Mouse (Mus musculus): ENCODE results near the gene Col25a1.

Col25a1 gene

DNA sequence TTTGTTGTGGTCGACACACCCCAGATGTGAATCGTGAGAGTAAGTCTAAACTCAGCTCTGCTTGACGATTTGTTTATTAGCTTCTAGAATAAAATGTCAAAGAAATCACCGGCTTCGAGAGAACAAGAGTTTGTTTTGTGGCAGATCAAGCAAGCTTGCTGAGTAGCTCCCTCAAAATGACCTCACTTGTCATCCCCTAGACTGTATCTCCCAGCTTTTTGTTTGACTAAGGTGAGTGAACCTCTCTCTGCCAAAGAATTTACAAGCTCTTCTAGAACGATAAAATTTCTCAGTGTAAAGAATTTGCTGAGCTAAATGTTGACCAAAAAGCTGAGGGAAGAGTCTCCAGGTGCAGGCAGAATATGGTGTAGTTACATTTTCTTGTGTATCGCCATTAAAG lies 125.3 kb downstream of the Col25a1 start:
- no peak for DNase-seq

DNA sequence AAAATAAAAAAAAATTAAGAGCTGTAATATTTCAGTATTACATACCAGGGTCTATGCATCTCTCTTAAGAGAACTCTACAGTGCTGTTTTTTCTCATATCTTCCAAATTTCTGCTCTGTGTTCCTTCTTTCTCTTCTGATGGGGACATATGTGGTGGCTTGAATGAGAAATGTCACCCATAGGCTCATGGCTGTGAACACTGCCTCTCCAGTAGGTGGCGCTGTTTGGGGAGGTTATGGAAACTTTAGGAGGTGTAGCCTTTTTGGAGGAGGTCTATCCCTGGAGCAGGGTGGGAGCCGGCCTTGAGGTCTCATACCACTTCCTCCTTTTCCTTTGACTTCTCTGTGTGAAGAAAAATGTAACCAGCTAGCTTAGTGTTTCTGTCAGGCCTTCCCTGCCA lies 128.4 kb downstream of the Col25a1 start:
- DNase-seq, result no peak

DNA sequence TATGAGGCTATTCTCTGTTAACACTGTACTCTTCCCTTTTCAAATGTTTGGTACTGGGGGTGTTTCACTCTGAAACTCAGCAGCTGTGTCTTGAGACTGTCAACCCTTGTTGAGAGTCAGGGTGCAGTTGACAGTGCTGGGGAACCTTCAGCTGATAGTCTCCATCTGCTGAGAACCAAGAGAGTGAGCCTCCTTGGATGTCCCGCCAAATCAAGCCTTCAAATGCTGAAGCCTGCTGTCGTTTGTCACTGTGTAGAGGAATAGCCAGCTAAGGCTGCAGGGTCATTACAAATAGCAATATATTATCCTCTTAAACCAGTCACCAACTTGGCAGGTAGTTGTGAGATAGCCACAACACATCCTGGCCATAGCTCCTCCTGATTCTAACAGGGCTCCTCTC lies 129.0 kb downstream of the Col25a1 start:
- DNase-seq, result no peak

DNA sequence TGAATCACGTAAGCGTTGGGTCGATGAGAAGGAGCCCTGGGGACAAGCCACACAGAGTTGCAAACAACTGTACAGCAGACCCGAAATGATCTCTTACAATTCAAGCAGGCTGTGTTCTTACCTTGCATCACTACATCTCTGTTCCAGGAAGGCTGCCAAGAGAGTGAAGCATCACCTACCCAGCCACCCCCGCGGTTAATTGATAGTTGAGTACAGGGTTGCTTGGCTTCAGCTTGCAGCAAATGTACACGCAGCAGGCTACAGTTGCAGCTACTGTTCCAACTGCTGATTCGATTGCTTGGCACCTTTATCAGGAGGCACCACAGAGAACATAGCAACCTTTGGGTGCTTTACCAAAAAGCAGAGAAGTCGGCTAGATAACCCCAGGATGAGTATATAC lies 133.8 kb downstream of the Col25a1 start:
- no peak for DNase-seq

DNA sequence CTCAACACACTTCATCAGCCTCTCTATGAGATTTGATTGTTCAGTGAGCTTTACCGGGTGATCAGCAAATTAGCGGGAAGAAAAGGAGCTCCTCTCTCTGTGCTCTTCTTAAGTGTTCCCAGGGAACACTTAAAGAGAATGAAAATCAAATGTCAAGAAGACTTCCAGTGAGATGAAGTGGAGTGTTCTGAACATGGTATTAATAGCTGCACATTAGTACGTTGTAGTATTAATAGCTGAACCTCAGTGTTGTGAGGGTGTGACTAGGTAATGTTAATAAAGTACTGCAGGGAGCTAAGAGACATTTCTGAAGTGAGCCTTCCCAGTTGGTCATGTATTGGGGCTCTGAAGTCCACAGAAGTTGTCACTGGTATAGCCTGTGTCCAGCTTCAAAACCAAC lies 139.2 kb downstream of the Col25a1 start:
- DNase-seq, result no peak

DNA sequence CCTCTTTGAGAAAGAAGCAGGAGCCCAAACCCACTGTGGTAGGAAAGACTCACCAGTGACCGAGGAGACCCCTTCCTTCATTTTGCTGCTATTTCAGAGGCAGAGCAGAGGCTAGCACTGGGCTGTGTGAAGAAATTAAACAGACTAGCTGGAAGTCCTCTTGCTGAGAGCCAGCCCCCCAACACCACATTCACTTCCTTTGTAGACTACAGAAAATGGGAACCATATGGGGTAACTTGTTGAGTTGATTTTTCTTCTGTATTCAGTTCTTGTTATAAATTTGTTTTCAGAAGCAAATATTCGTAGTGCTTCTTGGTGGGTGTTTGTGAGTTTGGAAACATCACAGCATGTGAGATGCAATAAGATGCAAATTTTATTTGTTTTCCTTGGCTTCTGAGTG lies 142.6 kb downstream of the Col25a1 start:
- no peak for DNase-seq

DNA sequence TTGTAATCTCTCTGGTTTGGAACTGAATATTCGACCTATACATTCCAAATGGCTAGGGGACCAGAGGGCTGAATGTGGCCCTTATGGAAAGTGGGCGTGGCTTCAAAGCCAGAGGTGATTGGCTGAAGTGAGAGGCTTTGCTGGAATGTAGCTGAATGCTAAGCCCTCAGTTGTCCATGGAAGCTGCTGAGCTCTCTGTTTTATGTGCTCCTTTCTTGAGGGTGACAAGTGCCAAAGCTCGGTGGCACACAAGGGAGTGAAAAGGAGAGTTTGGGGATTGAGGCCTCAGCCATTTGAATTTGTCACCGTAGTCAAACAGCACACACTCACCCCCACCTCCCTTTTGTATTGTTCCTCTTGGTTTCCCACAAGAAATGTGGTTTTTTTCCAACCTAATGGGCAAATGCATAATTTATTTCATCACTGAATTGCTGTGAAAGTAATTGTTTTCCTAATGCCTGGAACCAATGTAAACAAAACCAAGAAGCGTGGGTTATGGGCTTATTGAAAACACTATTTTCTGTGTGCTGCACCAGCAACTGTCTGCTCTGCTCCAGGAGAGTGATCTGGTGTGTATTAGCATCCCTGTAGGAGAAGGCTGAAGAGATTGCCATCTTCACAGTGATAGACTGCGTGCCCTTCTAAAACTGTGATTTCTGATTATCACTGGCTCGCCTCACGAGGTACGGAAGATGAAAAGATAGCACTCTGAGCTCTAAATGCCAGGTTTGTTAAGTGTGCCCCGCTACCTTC lies 147.2 kb downstream of the Col25a1 start:
- DNase-seq, result no peak

DNA sequence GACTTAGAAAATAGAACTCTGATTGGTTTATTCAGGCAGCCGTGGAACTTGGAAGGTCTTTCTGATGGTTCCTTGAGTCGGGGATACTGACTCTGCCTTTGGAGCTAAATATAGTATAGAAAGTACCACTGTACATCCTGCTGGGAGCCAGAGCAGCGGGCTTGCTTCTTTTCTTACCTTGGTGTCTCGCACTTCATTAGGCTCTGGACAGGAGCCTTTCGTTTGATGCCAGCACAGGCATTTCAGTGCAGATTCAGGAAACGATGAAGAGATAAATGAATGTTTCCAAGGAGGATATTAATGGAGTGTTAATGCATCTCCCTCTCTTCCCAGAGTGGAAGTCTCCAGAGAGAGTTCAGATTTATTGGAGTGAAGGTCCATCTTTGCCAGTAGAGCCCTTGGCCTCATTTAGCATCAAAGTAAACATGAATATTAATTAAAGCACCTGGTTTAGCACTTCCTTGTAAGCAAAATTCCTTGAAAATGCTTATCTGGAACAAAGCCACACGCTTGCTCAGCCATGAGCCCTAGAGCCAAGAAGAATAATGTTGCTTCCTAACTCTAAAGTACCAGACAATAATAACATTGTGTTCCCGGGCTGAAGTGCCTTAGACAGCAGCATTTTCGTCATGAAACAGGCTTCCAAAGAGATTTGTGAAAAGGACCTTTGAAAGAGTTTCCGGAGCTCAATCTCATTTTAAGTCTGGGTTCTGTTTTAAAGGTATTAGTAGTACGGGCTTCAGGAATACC lies 151.9 kb downstream of the Col25a1 start:
- no peak for DNase-seq

DNA sequence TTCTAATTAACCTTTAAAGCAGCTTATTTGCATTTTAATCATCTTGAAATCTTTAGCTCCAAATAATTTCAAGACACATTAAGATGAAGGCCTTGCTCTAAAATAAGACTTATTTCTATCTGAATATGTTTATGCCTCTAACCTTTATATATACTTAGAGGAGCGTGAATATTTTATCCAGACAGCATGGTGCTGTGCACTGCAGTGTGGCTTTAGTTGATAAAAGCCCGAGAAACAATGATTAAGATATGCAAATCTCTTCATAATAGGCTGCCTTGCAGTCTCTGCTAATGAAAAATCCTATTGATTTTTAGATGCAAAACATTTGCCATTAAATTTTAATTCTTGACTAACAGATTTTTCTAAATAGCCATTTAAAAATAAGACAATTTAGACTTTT lies 156.8 kb downstream of the Col25a1 start:
- no peak for DNase-seq

DNA sequence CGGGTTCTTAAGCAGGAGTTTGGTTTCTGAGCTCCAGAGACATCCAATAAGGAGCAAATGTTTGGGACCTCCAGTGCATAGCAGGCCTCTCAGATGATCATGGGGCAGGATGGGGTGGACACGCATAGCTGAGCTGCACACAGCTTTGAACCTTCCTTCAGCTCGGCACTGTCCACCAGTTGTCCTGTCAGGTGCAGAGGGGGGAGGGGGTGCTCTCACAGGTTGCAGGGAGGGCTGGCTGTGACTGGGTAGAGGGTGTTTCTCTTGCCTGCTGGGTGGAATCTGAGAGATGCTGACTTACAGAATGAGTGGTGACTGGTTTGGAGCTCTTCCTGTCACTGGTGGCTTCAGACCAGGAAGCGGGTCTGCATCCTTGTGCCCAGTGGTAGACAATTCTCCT lies 157.5 kb downstream of the Col25a1 start:
- DNase-seq, result no peak

DNA sequence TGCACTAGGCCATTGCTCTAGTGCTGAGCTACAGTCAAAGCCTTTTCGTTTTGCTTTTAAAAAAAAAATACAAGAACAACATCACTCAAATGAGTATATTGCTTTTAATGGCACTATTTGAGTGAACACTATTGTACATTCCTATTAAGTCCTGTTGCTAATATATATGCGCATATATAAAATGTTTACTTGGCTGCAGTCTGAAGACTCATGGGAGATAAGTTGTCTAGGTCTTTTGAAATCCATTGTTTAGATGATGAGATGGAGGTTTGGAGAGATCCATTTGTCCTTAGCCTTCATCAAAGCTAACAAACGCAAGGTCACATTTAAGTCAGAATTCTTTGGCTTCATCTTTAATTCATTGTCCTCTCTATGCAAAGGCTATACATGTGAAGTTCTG lies 157.9 kb downstream of the Col25a1 start:
- no peak for DNase-seq

DNA sequence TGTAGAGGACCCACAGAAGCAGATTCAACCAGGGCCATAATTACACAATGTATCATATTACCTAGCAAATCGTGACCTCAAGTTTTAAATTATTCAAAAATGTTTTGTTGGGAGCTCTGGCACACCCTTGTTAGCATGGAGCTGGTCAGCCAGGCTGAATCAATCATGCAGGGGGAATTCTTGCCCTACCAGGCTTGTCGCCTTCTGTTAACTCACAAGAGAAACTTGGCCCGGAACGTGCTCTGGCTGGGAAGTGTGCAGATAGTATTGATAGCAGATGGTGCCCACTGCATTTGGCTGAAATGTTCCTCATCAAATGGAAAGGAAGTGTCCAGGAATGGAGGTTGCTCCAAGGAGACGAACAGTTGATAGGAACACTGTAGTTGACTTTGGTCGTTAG lies 158.9 kb downstream of the Col25a1 start:
- DNase-seq, result no peak

DNA sequence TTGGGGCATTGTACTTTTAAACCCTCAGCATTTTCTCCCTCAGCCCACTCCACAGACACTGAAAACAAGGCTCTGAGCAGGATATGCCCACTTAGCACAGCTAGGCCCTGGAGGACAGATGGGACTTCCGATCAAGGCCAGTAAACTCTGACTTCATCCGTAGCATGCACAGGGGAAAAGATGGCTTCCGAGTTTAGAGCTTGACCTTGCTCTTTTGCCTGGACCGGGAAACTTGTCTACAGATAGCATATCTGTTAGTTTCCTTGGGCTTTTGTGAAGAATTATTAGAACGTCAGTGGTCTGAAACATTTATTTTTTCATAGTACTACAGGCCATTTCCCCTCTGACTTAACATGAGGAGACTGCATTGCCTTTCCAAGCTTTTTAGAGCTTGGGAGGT lies 159.4 kb downstream of the Col25a1 start:
- no peak for DNase-seq

DNA sequence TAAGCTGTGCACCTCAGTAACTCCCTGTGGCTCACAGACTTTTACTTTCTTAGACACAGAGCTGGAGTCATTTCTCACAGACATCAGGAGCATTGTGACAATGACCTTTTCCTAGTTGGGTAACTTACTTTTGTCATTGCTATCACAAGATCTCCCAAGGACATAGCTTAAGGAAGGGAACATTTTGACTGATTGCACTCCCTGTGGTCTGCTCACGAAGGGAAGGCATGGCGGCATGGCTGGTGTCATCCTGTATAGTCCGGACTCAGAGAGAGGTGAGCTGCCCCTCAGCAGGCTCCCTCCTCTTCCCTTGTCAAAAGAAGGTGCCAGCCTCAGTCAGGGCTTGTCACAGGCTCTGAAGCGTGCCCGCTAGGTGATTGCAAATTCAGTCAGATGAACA lies 160.6 kb downstream of the Col25a1 start:
- DNase-seq, result no peak

DNA sequence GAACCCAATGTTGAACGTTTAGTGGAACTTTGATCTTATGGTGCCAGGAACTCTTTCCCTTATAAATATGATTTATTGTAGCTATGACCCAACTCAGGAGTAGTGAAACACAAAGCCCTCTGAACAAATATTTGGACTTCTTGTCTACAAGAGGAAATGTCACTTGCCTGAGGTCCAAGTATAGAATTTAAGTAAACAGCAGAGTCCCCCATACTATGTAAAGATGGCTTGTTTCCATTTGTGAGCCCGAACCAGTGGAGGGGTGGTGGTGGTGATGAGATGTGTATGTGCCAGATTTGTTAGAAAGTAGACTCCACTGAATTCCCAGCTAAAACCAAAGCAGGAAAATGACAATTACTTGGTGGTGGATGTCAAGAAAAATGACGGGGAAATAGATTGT lies 169.2 kb downstream of the Col25a1 start:
- no peak for DNase-seq

DNA sequence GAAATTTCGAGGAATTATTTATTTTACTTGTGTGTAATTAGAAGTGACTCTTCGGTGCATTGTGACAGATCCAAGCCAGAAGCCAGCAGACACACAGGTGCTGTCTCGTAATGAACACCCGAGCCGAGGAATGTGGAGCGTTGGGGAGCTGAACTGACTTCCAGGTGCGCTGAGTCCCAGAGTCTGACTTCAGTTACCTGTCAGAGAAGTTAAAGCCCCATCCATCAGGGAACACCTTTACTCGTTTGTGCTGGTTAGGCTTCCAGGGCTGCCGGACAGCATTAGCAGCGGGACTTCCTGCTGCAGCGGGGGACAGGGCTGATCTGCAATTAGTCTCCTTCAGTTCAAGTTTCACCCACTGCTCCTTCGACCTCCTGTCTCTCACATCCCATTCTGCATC lies 172.3 kb downstream of the Col25a1 start:
- no peak for DNase-seq

DNA sequence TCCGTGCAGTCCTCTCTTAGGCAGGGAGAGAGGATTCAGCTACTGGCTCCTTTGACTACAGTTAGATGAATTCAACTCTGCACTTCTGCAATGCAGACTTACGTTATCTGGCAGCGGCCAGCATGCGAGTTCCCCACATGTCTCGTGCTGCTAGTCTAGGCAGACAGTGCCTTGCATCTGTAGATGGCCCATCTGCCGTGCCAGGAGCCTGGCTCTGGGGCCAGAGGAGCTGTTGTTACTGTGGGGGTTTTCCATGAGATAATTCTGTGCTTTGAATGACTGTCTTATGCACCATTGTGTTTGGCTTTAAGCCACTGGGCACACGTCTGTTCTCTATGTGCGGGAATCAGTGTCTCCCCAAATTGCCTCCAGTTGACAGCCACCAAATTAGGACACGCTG lies 173.5 kb downstream of the Col25a1 start:
- no peak for DNase-seq

DNA sequence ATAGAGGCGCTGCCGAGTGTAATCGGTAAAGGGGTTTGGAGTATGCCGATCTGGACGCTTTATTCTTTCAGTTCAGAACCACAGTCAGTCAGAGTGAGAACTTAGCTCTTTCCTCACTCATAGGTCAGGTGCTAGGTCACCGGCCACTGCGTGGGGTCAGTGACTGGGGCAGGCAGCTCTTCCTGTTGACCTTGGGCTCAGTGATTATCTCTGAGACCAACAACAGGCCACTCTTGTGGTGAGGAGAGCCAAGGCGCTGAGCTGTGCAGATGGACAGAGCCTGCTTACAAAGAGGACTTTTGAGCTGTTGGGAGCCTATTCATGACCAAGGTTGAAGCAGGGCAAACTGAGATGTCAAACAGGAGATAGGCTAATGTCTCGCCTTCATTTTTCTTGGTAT lies 174.4 kb downstream of the Col25a1 start:
- no peak for DNase-seq

DNA sequence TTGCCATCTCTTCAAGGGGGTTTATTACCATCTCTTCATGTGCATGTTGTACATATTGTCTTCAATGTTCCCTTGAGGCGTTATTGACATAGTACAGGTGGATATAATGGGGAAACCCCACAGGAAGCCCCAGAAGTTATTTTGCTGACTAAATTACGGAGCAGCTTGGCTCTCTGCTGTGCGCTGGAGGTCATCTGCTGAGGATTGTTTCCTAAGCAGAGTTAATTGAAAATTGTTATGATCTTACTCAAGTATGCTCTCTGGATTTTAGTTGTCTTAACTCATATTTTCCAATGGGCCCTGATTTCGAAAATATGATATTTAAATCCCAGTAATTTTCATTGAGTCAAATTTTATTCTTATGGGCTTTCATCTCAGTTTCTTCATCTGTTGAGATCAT lies 178.0 kb downstream of the Col25a1 start:
- DNase-seq, result no peak

DNA sequence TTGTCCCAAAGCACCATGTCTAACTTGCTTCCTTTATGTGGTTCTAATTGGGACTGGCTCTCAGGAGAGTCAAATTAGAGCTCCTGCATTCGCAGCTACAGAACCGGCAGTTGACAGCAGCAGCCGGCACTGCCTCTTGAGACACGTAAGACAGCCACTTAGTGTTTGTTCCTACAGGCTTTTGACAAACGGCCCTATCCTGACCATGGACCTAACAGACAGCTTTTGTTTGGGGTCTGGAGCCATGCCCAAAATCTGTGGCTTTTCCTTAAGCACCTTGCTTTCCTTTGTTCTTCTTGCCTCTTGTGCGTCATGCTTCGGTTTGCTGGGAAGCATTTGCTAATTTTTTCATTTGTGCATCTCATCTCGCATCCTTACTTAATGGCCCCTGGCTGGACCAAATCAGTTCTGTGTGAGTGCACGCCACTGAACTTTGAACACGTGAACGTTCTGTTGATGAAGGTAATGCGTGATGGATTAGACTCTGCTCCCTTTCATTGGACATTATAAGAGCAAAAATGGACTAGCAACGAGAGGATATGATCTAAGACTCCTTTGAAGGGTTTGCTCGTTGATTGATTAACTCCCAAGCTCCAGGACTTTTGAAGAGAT lies 179.5 kb downstream of the Col25a1 start:
- no peak for DNase-seq

DNA sequence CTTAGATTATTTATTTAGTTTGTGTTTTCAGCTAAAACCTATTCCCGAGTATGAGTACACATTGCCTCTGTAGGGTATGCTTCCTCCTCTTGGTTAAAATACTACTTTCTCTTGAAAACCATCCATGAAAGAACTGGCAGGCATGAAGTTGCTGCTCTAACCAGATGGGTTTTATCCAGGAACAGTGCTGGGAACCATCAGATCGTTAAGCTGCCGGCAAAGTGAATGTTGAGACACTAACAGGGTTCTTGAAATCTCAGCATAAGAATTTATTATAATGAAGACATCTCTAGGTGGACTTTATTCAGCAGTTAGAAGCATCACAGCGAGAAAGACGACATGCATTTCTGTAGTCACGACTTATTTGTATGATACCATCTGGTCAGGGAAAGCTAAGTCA lies 181.9 kb downstream of the Col25a1 start:
- no peak for DNase-seq

DNA sequence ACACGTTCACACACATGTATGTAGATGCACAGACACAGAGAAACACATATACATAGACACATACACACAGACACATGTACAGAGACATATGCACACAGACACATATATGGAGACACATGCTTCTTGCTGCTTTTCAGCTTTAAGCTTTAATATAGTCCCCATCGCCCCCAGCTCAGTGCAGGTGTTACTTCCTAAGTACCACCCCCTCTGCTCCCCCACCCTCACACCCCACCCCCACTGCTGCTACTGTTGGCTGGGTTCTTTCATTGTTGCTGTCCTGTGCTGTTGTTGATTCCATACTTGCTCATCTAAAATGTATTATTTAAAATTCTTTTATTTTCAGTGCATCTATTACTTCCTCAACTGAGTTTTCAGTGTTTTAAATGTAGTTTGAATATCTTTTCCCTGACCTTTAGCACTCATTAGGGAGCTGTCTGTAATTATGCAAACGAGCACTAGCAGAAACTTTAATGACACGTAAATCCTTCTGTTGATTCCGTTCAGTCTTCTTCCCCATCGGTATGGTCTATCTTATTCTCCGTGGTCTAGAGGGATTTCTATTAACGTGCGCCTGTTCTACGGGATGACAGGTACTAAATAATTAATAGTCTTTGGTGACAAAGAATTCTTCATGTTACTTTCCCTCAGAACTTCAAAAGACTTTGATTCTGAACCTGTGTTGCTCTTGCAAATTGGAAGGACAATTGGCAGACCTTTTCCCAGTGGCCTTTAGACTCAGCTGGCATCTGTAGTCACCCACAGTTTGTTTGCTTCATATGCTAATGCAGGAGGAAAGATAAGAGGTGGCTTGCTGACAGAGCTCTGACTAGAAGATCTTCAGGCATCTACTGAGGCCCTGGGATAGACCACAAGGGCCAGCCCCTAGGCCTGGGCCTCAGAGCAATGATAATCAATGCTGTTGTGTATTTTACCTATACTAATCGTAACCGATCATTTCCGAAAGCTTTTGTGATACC lies 196.0 kb downstream of the Col25a1 start:
- no peak for DNase-seq

DNA sequence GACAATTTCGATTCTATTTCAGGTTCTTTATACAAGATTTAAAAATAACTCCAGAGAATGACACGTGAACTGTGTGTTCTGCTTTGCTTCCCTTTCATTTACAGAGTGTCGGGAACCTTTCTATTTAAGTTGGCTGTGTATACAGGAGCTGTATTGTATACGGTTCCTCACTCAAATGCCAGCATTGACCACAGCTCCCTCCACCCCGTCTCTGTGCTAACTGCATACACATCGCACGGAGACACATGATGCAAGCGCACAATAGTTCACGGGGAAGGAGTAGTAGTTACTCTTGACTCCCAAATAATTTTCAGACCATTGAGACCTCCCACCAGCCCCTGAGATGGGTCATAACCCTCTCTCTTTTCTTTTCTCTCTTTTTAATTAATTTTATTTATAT lies 197.6 kb downstream of the Col25a1 start:
- DNase-seq, result no peak

All from cerebellum, adult 11-12 months (tissue).